Mouse (Mus musculus) neural tube, embryonic 14.5 days (tissue): ENCODE measurements around the gene Dpf3. TPM values are rescaled to one million over a fixed set of nuclear protein-coding genes. Genes with fewer than 3 reads are reported as not detected.

Source experiments
- ATAC-seq: fragments of 200-750 bp; cut with Nextera tagmentation; 2 replicates; pipeline ENCODE4 v1.8.0; 2017; ENCODE audit warnings: low read depth, mild to moderate bottlenecking, moderate TSS enrichment, moderate library complexity
- H3K27ac ChIP-seq: fragments of 300-500 bp; sonication (generic); 2 replicates; pipeline ENCODE4 v1.5.1; 2014; ENCODE audit warnings: low read depth, mild to moderate bottlenecking, control low read depth, low read length, moderate library complexity, mixed read lengths
- H3K27me3 ChIP-seq: fragments of 300-500 bp; sonication (generic); 2 replicates; pipeline ENCODE4 v1.6.1; 2014; ENCODE audit warnings: low read length; ENCODE audit not compliant: control insufficient read depth, insufficient read depth
- H3K36me3 ChIP-seq: fragments of 300-500 bp; sonication (generic); 2 replicates; pipeline ENCODE4 v1.6.1; 2014; ENCODE audit warnings: low read length, mixed read lengths; ENCODE audit not compliant: control insufficient read depth, insufficient read depth
- H3K4me1 ChIP-seq: fragments of 300-500 bp; sonication (generic); 2 replicates; pipeline ENCODE4 v1.6.1; 2014; ENCODE audit warnings: low read length; ENCODE audit not compliant: control insufficient read depth, insufficient read depth
- H3K4me2 ChIP-seq: fragments of 300-500 bp; sonication (generic); 2 replicates; pipeline ENCODE4 v1.6.1; 2014; ENCODE audit warnings: mild to moderate bottlenecking, low read depth, low read length, control low read depth
- H3K4me3 ChIP-seq: fragments of 300-500 bp; sonication (generic); 2 replicates; pipeline ENCODE4 v1.5.1; 2014; ENCODE audit warnings: low read depth, low read length, control low read depth, mixed read lengths
- H3K9ac ChIP-seq: fragments of 300-500 bp; sonication (generic); replicated peaks from 2 replicates; pipeline ENCODE4 v1.6.1; 2014; ENCODE audit warnings: low read depth, mild to moderate bottlenecking, control low read depth, low read length, mixed read lengths
- H3K9me3 ChIP-seq: fragments of 300-500 bp; sonication (generic); 2 replicates; pipeline ENCODE4 v1.6.1; 2016; ENCODE audit warnings: low read length; ENCODE audit not compliant: control insufficient read depth
- WGBS: fragments of 180-500 bp; shearing (Covaris S2); extraction: QIAGEN DNeasy Blood & Tissue Kit; methylation state at CpG from one replicate; pipeline ENCODE4 v1.1.7; 2014; 5-methylcytosine and 5-hydroxymethylcytosine counted together
- polyA plus RNA-seq: library from polyadenylated mRNA; unstranded; fragments of >200 nt; fragmentation: Nextera tagmentation; extraction: Ambion mirVana; gene quantifications from 2 replicates; pipeline ENCODE4 v1.2.1, GENCODE M21; 2014

The Dpf3 gene
- 20.2 and 29.2 TPM in 2 replicates for polyA plus RNA-seq

GRCm38 (mm10) chr12:83487476-83487991 lies at the start of gene Dpf3:
Gene Dpf3 (minus strand): TSS chr12:83487716.
- H3K4me2 ChIP-seq = peak within 1 kb of the TSS; percentile 98
- H3K4me1 ChIP-seq = peaks cover 22% of the 10 kb centered on the region; the same call in 1 of the 2 replicates
- no peaks in the 10 kb centered on the region for H3K36me3 ChIP-seq
- peak within 1 kb of the TSS; percentile 78 for H3K4me3 ChIP-seq
- ATAC-seq = peak; percentile 96
- H3K27me3 ChIP-seq = no peaks in the 10 kb centered on the region
- H3K27ac ChIP-seq = peak within 1 kb of the TSS; percentile 85
- under 1% methylated on average over 31 of the region's 31 CpGs for WGBS
- peak within 1 kb of the TSS; percentile 68 for H3K9ac ChIP-seq
- H3K9me3 ChIP-seq = no peaks in the 10 kb centered on the region

- no peak overlapping the region for H3K4me2 ChIP-seq
- no peaks in the 10 kb centered on the region for H3K4me1 ChIP-seq
- ATAC-seq = peak; percentile 55; the same call in 1 of the 2 replicates
- H3K9ac ChIP-seq = 0 out of 2 replicates have a peak overlapping the region, but pooled peaks have one; percentile 11
- no peak overlapping the region for H3K4me3 ChIP-seq
- H3K27ac ChIP-seq = no peak overlapping the region
- peaks cover 18% of the 10 kb centered on the region for H3K36me3 ChIP-seq
- H3K9me3 ChIP-seq = no peaks in the 10 kb centered on the region
- no peaks in the 10 kb centered on the region for H3K27me3 ChIP-seq
- 40% methylated on average over 9 of the region's 9 CpGs for WGBS
These were observed 48.5 kb upstream of the Dpf3 start for GRCm38 (mm10) chr12:83536039-83536438.

- no peaks in the 10 kb centered on the region for H3K9me3 ChIP-seq
- H3K4me2 ChIP-seq = no peak overlapping the region
- no peak for ATAC-seq
- no peaks in the 10 kb centered on the region for H3K4me1 ChIP-seq
- no peak overlapping the region for H3K4me3 ChIP-seq
- 85% methylated on average over 11 of the region's 11 CpGs for WGBS
- no peaks in the 10 kb centered on the region for H3K27me3 ChIP-seq
- H3K9ac ChIP-seq = no peak overlapping the region
- H3K27ac ChIP-seq = no peak overlapping the region
- H3K36me3 ChIP-seq = peaks cover 18% of the 10 kb centered on the region
These were observed 47.9 kb upstream of the Dpf3 start for GRCm38 (mm10) chr12:83535428-83535827.

- ATAC-seq = no peak
- H3K4me3 ChIP-seq = no peak overlapping the region
- H3K36me3 ChIP-seq = peaks cover 12% of the 10 kb centered on the region; the same call in 1 of the 2 replicates
These were observed 46.7 kb upstream of the Dpf3 start for GRCm38 (mm10) chr12:83534190-83534589.

GRCm38 (mm10) chr12:83532966-83533365 lies 45.5 kb upstream of the Dpf3 start:
- WGBS = 83% methylated on average over 3 of the region's 3 CpGs
- Histone ChIP-seq H3K4me3 (no peak overlapping the region), H3K36me3 (peaks cover 12% of the 10 kb centered on the region; the same call in 1 of the 2 replicates), H3K4me2 (no peak overlapping the region), H3K4me1 (no peaks in the 10 kb centered on the region), H3K27me3 (no peaks in the 10 kb centered on the region), H3K27ac (no peak overlapping the region), H3K9ac (no peak overlapping the region), H3K9me3 (no peaks in the 10 kb centered on the region)
- no peak for ATAC-seq

More at GRCm38 (mm10) chr12:83534190-83534589, 46.7 kb upstream of the Dpf3 start:
- WGBS = 84% methylated on average over 3 of the region's 3 CpGs
- Histone ChIP-seq H3K9me3 (no peaks in the 10 kb centered on the region), H3K4me2 (no peak overlapping the region), H3K27me3 (no peaks in the 10 kb centered on the region), H3K4me1 (no peaks in the 10 kb centered on the region), H3K27ac (no peak overlapping the region), H3K9ac (no peak overlapping the region)

GRCm38 (mm10) chr12:83531992-83532391 lies 44.5 kb upstream of the Dpf3 start:
- WGBS = 92% methylated on average over 6 of the region's 6 CpGs
- Histone ChIP-seq H3K27ac (no peak overlapping the region), H3K9me3 (no peaks in the 10 kb centered on the region), H3K4me3 (no peak overlapping the region), H3K9ac (no peak overlapping the region), H3K27me3 (no peaks in the 10 kb centered on the region), H3K4me2 (no peak overlapping the region), H3K4me1 (no peaks in the 10 kb centered on the region), H3K36me3 (peaks cover 12% of the 10 kb centered on the region; the same call in 1 of the 2 replicates)
- no peak for ATAC-seq

- H3K9me3 ChIP-seq = no peaks in the 10 kb centered on the region
- no peak overlapping the region for H3K4me3 ChIP-seq
- H3K4me2 ChIP-seq = no peak overlapping the region
- H3K27ac ChIP-seq = no peak overlapping the region
- 87% methylated on average over 5 of the region's 5 CpGs for WGBS
- no peak overlapping the region for H3K9ac ChIP-seq
- peaks cover 5% of the 10 kb centered on the region; the same call in 1 of the 2 replicates for H3K36me3 ChIP-seq
- no peak for ATAC-seq
- no peaks in the 10 kb centered on the region for H3K4me1 ChIP-seq
- H3K27me3 ChIP-seq = no peaks in the 10 kb centered on the region
These were observed 41.1 kb upstream of the Dpf3 start for GRCm38 (mm10) chr12:83528665-83529064.

- H3K9me3 ChIP-seq = no peaks in the 10 kb centered on the region
- H3K4me2 ChIP-seq = no peak overlapping the region
- no peak overlapping the region for H3K9ac ChIP-seq
- no peak for ATAC-seq
- H3K27me3 ChIP-seq = no peaks in the 10 kb centered on the region
- no peak overlapping the region for H3K27ac ChIP-seq
- H3K4me1 ChIP-seq = no peaks in the 10 kb centered on the region
- peaks cover 5% of the 10 kb centered on the region; the same call in 1 of the 2 replicates for H3K36me3 ChIP-seq
- WGBS = 41% methylated on average over 6 of the region's 6 CpGs
- H3K4me3 ChIP-seq = no peak overlapping the region
These were observed 40.3 kb upstream of the Dpf3 start for GRCm38 (mm10) chr12:83527816-83528215.

- H3K36me3 ChIP-seq = no peaks in the 10 kb centered on the region
- no peaks in the 10 kb centered on the region for H3K9me3 ChIP-seq
- H3K27me3 ChIP-seq = no peaks in the 10 kb centered on the region
- no peak overlapping the region for H3K4me2 ChIP-seq
- no peak for ATAC-seq
- no peak overlapping the region for H3K9ac ChIP-seq
- 85% methylated on average over 18 of the region's 18 CpGs for WGBS
- peaks cover 3% of the 10 kb centered on the region; the same call in 1 of the 2 replicates for H3K4me1 ChIP-seq
- H3K4me3 ChIP-seq = no peak overlapping the region
- no peak overlapping the region for H3K27ac ChIP-seq
These were observed 38.5 kb upstream of the Dpf3 start for GRCm38 (mm10) chr12:83525822-83526544.
